Mouse (Mus musculus) hindbrain, embryonic 15.5 days (tissue): Measurements from ENCODE around the gene Capns1. TPM values are rescaled to one million over a fixed set of nuclear protein-coding genes. Genes with fewer than 3 reads are reported as not detected.
"Not testable (repeated sequence)": the region's sequence is repeated elsewhere in the genome, so short reads cannot be mapped to it uniquely, and the experiment has no call there.

Experiments
- ATAC-seq: fragments of 200-750 bp; cut with Nextera tagmentation; 2 replicates; pipeline ENCODE4 v1.8.0; 2017; ENCODE audit warnings: low read depth, moderate number of reproducible peaks, moderate TSS enrichment; ENCODE audit not compliant: low FRiP score
- H3K27ac ChIP-seq: fragments of 300-500 bp; sonication (generic); replicated peaks from 2 replicates; pipeline ENCODE4 v1.5.1; 2015; ENCODE audit warnings: mild to moderate bottlenecking, inconsistent platforms
- H3K27me3 ChIP-seq: fragments of 300-500 bp; sonication (generic); 2 replicates; pipeline ENCODE4 v1.6.1; 2015; ENCODE audit warnings: control low read depth, inconsistent platforms
- H3K36me3 ChIP-seq: fragments of 300-500 bp; sonication (generic); 2 replicates; pipeline ENCODE4 v1.6.1; 2015; ENCODE audit warnings: control low read depth, inconsistent platforms
- H3K4me1 ChIP-seq: fragments of 300-500 bp; sonication (generic); replicated peaks from 2 replicates; pipeline ENCODE4 v1.6.1; 2015; ENCODE audit warnings: control low read depth, inconsistent platforms
- H3K4me2 ChIP-seq: fragments of 300-500 bp; sonication (generic); 2 replicates; pipeline ENCODE4 v1.6.1; 2015; ENCODE audit warnings: moderate library complexity, mild to moderate bottlenecking, inconsistent platforms
- H3K4me3 ChIP-seq: fragments of 300-500 bp; sonication (generic); 2 replicates; pipeline ENCODE4 v1.5.1; 2015; ENCODE audit warnings: mild to moderate bottlenecking, inconsistent platforms
- H3K9ac ChIP-seq: fragments of 300-500 bp; sonication (generic); 2 replicates; pipeline ENCODE4 v1.6.1; 2015; ENCODE audit warnings: inconsistent platforms
- H3K9me3 ChIP-seq: fragments of 300-500 bp; sonication (generic); 2 replicates; pipeline ENCODE4 v1.6.1; 2016; ENCODE audit warnings: control low read depth, inconsistent platforms
- WGBS: fragments of 180-500 bp; shearing (Covaris S2); methylation state at CpG from one replicate; pipeline ENCODE4 v1.1.7; 2015; 5-methylcytosine and 5-hydroxymethylcytosine counted together
- polyA plus RNA-seq: library from polyadenylated mRNA; unstranded; fragments of >200 nt; fragmentation: Nextera tagmentation; extraction: Ambion mirVana; gene quantifications from 2 replicates; pipeline ENCODE4 v1.2.1, GENCODE M21; 2015

The Capns1 gene
- polyA plus RNA-seq, 1 experiment from 2014 or later = 88.3 TPM

DNA sequence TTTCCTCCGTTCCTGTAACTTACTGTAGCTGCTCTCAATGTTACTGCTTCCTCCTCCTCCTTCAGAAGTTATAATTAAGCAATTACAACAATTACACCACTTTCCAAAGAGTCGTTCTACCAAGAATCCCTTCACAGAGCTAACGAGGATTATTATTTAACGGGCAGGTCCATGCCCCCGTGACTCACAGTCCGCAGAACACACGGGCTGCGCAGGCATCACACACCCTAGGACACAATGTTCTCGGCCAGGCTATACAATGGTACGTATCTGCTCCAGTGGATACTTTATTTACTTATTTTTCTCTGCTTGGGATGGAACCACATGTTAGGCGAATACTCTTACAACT lies 21.4 kb upstream of the Capns1 start:
- WGBS = 18% methylated on average over 11 of the region's 11 CpGs

DNA sequence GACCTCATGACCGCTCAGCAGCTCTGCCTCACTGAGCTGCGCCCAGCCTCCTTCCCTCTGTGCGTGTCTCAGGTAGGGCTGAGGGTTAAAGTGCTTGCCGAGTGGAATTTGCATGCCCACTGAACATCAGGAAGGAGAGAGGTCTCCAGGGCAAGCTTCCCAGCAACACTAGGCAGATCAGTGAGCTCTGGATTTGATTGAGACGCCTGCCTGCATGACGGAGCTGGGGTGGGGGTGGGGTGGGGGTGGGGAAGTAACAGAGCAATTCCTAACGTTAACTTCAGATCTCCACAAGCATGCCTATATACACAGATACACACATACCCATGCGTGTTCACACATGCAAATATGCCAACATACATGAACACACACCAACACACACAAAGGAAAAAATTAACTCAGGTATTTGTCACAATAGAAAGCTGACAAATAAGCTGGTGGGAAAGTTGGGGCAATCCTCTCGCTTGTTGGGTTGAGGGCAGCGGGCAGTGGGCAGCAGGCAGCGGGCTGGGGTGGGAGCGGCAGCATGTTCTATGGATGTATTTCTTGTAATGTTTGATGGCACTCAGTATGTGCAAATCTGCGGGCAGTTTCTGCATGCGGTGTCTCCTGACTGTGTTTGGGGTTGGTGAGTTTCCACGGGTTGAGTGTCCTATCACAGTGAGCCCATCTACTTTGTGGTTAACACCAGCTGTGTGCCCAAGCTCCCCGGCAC lies 20.8 kb upstream of the Capns1 start:
- Histone ChIP-seq H3K4me1 (peaks cover 12% of the 10 kb centered on the region), H3K4me2 (peak overlapping the region; percentile 83), H3K27ac (peak overlapping the region; percentile 76), H3K9ac (peak overlapping the region; percentile 44), H3K27me3 (no peaks in the 10 kb centered on the region), H3K9me3 (no peaks in the 10 kb centered on the region), H3K4me3 (peak overlapping the region; percentile 40), H3K36me3 (peaks cover 16% of the 10 kb centered on the region)
- ATAC-seq = peak; percentile 49; the same call in 1 of the 2 replicates
- 5% methylated on average over 16 of the region's 16 CpGs for WGBS

More for the DNA sequence above, 21.4 kb upstream of the Capns1 start:
- peak overlapping the region; percentile 83 for H3K4me2 ChIP-seq
- ATAC-seq = no peak
- peak overlapping the region; percentile 40 for H3K4me3 ChIP-seq
- no peaks in the 10 kb centered on the region for H3K27me3 ChIP-seq
- H3K36me3 ChIP-seq = peaks cover 21% of the 10 kb centered on the region
- peaks cover 12% of the 10 kb centered on the region for H3K4me1 ChIP-seq
- H3K27ac ChIP-seq = peak overlapping the region; percentile 43
- peak overlapping the region; percentile 44 for H3K9ac ChIP-seq
- no peaks in the 10 kb centered on the region for H3K9me3 ChIP-seq

DNA sequence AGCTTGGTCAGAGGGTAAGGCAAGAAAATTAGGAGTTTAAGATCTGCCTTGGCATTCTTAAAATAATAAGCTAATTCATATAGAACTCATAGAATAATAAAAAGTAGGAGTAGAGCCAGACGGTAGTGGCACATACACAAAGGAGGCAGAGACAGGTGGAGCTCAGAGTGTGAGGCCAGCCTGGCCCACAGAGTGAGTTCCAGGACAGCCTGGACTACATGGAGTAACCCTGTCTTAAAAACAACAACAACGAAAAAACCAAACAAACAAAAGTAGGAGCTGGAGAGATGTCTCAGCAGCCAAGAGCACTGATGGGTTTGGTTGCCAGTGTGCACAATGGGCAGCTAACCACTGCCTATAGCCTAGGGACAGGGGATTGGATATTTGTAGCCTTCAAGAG lies 18.7 kb upstream of the Capns1 start:
- Histone ChIP-seq H3K27me3 (no peaks in the 10 kb centered on the region), H3K4me2 (no peak overlapping the region), H3K9ac (no peak overlapping the region; the same call in 1 of the 2 replicates), H3K9me3 (no peaks in the 10 kb centered on the region), H3K36me3 (no peaks in the 10 kb centered on the region), H3K27ac (no peak overlapping the region), H3K4me1 (peaks cover 12% of the 10 kb centered on the region), H3K4me3 (no peak overlapping the region)
- WGBS = 62% methylated on average over 2 of the region's 2 CpGs
- peak; percentile 32; the same call in 1 of the 2 replicates for ATAC-seq

DNA sequence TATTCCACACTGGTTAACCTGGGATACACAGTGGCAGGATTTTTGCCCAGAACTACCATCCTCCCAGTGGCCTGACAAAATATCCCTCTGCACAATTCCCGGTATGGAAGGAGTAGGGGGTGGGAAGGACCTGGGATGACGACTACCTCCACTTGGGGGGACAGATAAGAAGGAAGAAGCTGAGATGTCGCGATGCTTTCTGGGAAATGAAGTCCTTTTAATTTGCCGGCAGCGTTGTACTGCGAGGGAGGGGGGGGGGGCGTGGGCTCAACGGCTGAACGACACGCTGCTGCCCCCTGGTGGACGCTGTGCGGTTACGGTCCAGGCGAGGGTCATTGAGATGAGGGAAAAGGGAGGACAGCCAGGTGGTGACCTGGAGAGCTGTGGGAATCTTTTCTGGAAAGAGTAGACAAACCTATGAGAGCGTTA lies 18.1 kb upstream of the Capns1 start:
- peak; percentile 79 for ATAC-seq
- no peaks in the 10 kb centered on the region for H3K36me3 ChIP-seq
- H3K4me1 ChIP-seq = peaks cover 12% of the 10 kb centered on the region
- no peaks in the 10 kb centered on the region for H3K9me3 ChIP-seq
- WGBS = under 1% methylated on average over 16 of the region's 16 CpGs
- H3K9ac ChIP-seq = no peak overlapping the region; the same call in 1 of the 2 replicates
- H3K27me3 ChIP-seq = no peaks in the 10 kb centered on the region
- peak overlapping the region; percentile 52 for H3K4me2 ChIP-seq
- peak overlapping the region; percentile 22; the same call in 1 of the 2 replicates for H3K4me3 ChIP-seq
- H3K27ac ChIP-seq = peak overlapping the region; percentile 76

DNA sequence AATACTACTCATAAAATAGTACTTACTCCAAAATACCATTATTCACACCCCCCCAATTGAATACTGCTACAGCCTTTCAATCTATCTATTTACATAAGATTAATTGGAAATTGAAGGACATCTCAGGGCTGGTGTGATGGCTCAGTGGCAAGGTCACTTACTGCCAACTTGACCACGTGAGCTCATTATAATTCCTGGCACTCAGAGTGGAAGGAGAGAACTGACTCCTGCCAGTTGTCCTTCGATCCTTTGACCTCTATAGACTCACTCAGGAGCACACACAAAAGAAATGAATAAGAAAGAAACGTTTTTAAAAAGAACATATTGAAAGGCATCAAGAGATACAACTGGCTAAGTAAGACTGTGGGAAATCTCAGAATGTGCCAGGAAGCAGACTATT lies 17.3 kb upstream of the Capns1 start:
- no peak for ATAC-seq
- Histone ChIP-seq H3K4me3 (no peak overlapping the region), H3K27me3 (no peaks in the 10 kb centered on the region), H3K4me2 (no peak overlapping the region), H3K9me3 (no peaks in the 10 kb centered on the region), H3K27ac (no peak overlapping the region), H3K9ac (no peak overlapping the region), H3K36me3 (no peaks in the 10 kb centered on the region), H3K4me1 (peaks cover 12% of the 10 kb centered on the region)
- 57% methylated on average over 3 of the region's 3 CpGs for WGBS

DNA sequence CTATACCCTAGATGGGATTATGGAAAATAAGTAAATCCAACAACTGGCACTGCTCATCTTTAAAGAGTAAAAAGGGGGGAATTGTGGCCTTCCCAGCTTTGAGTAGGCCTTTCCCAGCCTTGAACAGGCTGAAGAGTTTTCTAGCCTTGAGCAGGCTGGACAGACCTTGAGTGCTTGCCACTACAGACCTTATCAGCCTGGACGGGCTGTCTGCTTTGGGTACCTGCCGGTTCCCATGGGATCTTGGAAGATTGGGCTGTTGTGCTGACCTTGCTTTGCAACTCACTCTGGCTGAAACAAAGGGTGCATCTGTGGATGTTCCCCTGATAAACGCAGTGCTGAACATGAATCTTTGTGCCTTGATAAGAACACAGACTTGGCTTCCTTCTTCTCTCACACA lies 15.3 kb upstream of the Capns1 start:
- Histone ChIP-seq H3K27me3 (no peaks in the 10 kb centered on the region), H3K4me1 (peaks cover under 1% of the 10 kb centered on the region), H3K4me2 (no peak overlapping the region), H3K9me3 (no peaks in the 10 kb centered on the region), H3K27ac (no peak overlapping the region), H3K4me3 (no peak overlapping the region), H3K36me3 (no peaks in the 10 kb centered on the region), H3K9ac (no peak overlapping the region)
- WGBS = 88% methylated on average over 3 of the region's 3 CpGs
- ATAC-seq = no peak

DNA sequence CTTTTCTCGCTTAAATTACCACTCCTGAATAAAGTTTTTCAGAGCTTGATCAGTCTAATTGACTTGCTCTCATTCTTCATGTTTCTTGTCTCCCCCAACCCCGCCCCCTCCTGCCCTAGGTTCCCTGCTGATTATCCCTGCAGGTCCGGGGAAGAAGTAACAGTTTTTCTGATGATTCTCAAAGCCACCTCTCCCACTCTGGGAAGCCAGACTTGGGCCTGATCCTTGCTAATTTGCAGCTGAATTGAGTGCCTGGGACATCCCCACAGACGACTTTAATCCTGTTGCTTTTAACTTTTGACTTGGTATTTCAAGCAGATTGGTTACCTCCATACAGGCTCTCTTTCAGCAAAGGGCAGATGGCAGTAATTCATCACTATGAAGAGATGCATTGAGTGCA lies 12.4 kb upstream of the Capns1 start:
- no peak overlapping the region for H3K27ac ChIP-seq
- no peak for ATAC-seq
- H3K9me3 ChIP-seq = no peaks in the 10 kb centered on the region
- H3K27me3 ChIP-seq = no peaks in the 10 kb centered on the region
- H3K4me2 ChIP-seq = no peak overlapping the region
- no peak overlapping the region for H3K4me3 ChIP-seq
- WGBS = 20% methylated on average over 4 of the region's 4 CpGs
- no peak overlapping the region for H3K9ac ChIP-seq
- H3K4me1 ChIP-seq = no peaks in the 10 kb centered on the region
- no peaks in the 10 kb centered on the region for H3K36me3 ChIP-seq

DNA sequence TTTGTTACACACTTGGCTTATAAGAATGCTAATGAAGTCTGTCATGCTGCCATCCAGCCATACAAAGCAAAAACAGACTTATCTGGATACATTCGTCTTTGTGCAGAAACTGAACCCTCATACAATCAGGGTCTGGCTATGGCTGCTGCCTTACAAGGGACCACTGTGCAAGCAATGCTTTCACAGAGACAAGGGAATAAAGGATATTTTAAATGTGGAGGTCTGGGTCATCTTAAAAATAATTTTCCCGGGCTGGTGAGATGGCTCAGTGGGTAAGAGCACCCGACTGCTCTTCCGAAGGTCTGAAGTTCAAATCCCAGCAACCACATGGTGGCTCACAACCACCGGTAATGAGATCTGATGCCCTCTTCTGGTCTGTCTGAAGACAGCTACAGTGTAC lies 7.8 kb upstream of the Capns1 start:
- H3K4me2 ChIP-seq, H3K27me3 ChIP-seq, ATAC-seq, H3K4me3 ChIP-seq, H3K36me3 ChIP-seq, H3K9me3 ChIP-seq, H3K9ac ChIP-seq, H3K27ac ChIP-seq, H3K4me1 ChIP-seq: not testable (repeated sequence)
- 50% methylated on average over 5 of the region's 5 CpGs for WGBS

DNA sequence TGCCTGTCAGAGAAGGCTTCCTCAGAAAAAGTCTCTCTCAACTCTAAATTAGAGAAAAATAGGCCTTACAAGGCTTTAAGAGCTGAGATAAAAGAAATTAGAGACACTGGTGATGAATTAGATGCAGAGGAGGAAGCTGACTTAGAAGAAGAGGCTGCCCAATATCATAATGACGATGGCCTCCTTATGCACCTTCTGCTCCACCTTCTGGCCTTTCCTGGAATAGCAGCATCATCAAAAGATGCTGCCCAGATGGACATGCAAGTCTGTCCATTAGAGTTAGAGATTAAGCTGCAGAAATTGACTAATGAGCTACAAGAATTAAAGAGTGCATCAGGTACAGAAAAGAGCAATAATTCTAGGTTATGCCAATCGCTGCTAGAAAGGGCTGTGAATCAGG lies 6.8 kb upstream of the Capns1 start:
- Histone ChIP-seq H3K9me3 (no peaks in the 10 kb centered on the region), H3K4me2 (no peak overlapping the region), H3K36me3 (no peaks in the 10 kb centered on the region), H3K27me3 (no peaks in the 10 kb centered on the region), H3K4me3 (no peak overlapping the region), H3K9ac (no peak overlapping the region), H3K27ac (no peak overlapping the region), H3K4me1 (no peaks in the 10 kb centered on the region)
- no peak for ATAC-seq
- WGBS = 10% methylated on average over 2 of the region's 2 CpGs

DNA sequence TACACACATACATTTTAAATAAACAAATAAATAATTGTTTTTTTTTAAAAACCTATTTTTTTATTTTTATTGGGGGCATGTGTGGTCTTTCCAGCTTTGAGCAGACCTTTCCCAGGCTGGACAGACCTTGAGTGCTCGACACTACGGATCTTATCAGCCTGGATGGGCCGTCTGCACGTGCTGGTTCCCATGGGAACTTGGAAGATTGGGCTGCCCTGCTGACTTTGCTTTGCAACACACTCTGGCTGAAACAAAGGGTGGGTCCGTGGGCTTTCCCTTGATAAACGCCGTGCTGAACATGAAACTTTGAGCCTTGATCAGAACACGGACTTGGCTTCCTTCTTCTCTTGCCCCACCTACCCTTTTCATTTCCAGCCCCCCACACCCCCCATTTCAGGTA lies 5.8 kb upstream of the Capns1 start:
- H3K9me3 ChIP-seq = no peaks in the 10 kb centered on the region
- H3K27me3 ChIP-seq = no peaks in the 10 kb centered on the region
- H3K9ac ChIP-seq = no peak overlapping the region
- WGBS = 15% methylated on average over 8 of the region's 8 CpGs
- H3K4me3 ChIP-seq = no peak overlapping the region
- H3K27ac ChIP-seq = no peak overlapping the region
- H3K36me3 ChIP-seq = no peaks in the 10 kb centered on the region
- H3K4me2 ChIP-seq = no peak overlapping the region
- H3K4me1 ChIP-seq = no peaks in the 10 kb centered on the region
- no peak for ATAC-seq

DNA sequence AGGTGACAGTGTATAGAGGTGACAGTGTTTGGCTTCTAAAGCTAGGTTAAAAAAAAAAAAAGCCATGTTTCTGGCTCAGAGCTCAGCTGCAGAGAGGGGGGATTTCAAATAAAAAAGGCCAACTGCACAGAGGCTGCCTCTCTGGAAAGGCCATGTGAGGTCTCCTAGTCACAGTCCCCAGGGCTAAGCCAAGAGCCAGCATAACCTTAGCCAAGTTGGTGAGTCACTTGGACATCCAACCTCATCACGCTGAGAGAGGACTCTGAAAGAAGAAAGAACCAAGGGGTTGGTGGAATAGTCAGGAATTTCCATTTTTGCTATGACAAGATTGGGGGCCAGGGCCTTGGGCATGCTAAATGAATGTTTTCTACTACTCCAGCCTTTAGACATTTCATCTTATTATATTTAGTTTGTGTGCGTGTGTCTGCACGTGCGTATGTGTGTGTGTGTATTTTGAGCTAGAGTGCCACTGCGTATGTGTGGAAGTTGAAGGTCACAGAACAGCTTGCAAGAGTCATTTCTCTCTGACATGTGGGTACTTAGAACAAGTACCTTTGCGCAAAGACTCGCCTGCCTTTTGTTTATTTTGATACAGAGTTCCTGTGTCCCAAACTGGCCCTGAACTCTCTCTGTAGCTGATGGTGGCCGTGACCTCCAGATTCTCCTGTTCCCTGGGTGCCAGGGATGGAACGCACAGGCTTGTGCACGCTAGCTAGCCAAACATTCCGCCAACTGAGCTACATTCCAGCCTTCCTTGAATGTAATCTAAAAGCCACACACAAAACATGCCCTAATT lies 4.5 kb upstream of the Capns1 start:
- Histone ChIP-seq H3K27ac (no peak overlapping the region), H3K4me1 (peaks cover under 1% of the 10 kb centered on the region; the same call in 1 of the 2 replicates), H3K9me3 (no peaks in the 10 kb centered on the region), H3K9ac (no peak overlapping the region), H3K27me3 (no peaks in the 10 kb centered on the region), H3K4me3 (no peak overlapping the region), H3K36me3 (no peaks in the 10 kb centered on the region), H3K4me2 (no peak overlapping the region)
- no peak for ATAC-seq
- 84% methylated on average over 11 of the region's 11 CpGs for WGBS

DNA sequence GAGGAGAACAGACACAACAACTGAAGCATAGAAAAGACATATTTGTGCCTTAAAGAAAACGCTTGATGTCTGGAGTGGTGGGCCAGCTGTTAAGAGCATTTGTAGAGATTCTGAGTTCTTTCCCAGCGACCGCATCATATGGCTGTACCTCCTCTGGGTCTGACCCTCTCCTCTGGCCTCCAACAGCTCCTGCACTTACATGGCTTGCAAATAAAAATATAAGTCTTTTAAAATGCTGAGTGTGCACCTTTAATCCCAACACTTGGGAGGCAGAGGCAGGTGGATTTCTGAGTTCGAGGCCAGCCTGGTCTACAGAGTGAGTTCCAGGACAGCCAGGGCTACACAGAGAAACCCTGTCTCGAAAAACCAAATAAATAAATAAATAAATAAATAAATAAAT lies 2.0 kb upstream of the Capns1 start:
- not testable (repeated sequence) for H3K27me3 ChIP-seq, H3K4me1 ChIP-seq, H3K4me2 ChIP-seq, H3K4me3 ChIP-seq, ATAC-seq, H3K36me3 ChIP-seq, H3K9ac ChIP-seq, H3K9me3 ChIP-seq, H3K27ac ChIP-seq
- WGBS = 85% methylated on average over 5 of the region's 5 CpGs
